Mouse (Mus musculus) urinary bladder, postnatal 4 days (tissue): ENCODE data around the gene Ctsd.
"Not testable (repeated sequence)": the region's sequence is repeated elsewhere in the genome, so short reads cannot be mapped to it uniquely, and the experiment has no call there.

Experiments
- DNase-seq, 2 experiments: peaks; one replicate each; pipeline ENCODE4 v3.0.0; 2021 to 2022; ENCODE audit warnings: low spot score in 2 of 2

Ctsd gene

GRCm38 (mm10) chr7:142387419-142388148 is at the start of gene Ctsd:
Ctsd (minus strand) TSS chr7:142388038.
- peak; percentile 96 to 98 for DNase-seq

GRCm38 (mm10) chr7:142437324-142437723 is 49.5 kb upstream of the Ctsd start:
- DNase-seq, result peak; percentile 76

GRCm38 (mm10) chr7:142435524-142435923 is 47.7 kb upstream of the Ctsd start:
- no peak for DNase-seq

- no peak for DNase-seq
These were observed 46.5 kb upstream of the Ctsd start, which contains the start of gene Syt8 for GRCm38 (mm10) chr7:142434137-142434865. Syt8 (plus strand) TSS chr7:142434850.

GRCm38 (mm10) chr7:142433623-142434022 is 45.8 kb upstream of the Ctsd start:
- DNase-seq, result no peak

- DNase-seq, result no peak
These were observed 43.3 kb upstream of the Ctsd start for GRCm38 (mm10) chr7:142431106-142431505.

GRCm38 (mm10) chr7:142430160-142430678 is 42.4 kb upstream of the Ctsd start:
- DNase-seq, result no peak

- no peak for DNase-seq
These were observed 40.4 kb upstream of the Ctsd start for GRCm38 (mm10) chr7:142428213-142428612.

GRCm38 (mm10) chr7:142425641-142426213 is 37.9 kb upstream of the Ctsd start:
- no peak for DNase-seq

GRCm38 (mm10) chr7:142421826-142422225 is 34.0 kb upstream of the Ctsd start:
- no peak for DNase-seq

- no peak for DNase-seq
These were observed 32.0 kb upstream of the Ctsd start for GRCm38 (mm10) chr7:142419887-142420286.

- no peak for DNase-seq
These were observed 30.8 kb upstream of the Ctsd start for GRCm38 (mm10) chr7:142418679-142419078.

- no peak for DNase-seq
These were observed 30.2 kb upstream of the Ctsd start for GRCm38 (mm10) chr7:142418027-142418426.

GRCm38 (mm10) chr7:142416225-142416624 is 28.4 kb upstream of the Ctsd start:
- DNase-seq, result no peak

GRCm38 (mm10) chr7:142415314-142415713 is 27.5 kb upstream of the Ctsd start:
- no peak for DNase-seq

- DNase-seq, result no peak
These were observed 25.4 kb upstream of the Ctsd start for GRCm38 (mm10) chr7:142413285-142413684.

GRCm38 (mm10) chr7:142409603-142410002 is 21.8 kb upstream of the Ctsd start:
- no peak for DNase-seq

GRCm38 (mm10) chr7:142408686-142409085 is 20.8 kb upstream of the Ctsd start:
- no peak for DNase-seq

- no peak for DNase-seq
These were observed 20.1 kb upstream of the Ctsd start for GRCm38 (mm10) chr7:142407935-142408334.

- DNase-seq, result not testable (repeated sequence)
These were observed 17.3 kb upstream of the Ctsd start for GRCm38 (mm10) chr7:142405134-142405533.

- DNase-seq, result no peak
These were observed 15.8 kb upstream of the Ctsd start for GRCm38 (mm10) chr7:142403591-142403990.

- DNase-seq, result no peak
These were observed 12.9 kb upstream of the Ctsd start for GRCm38 (mm10) chr7:142400750-142401142.
